8 mouse cellular contexts compared by ENCODE assay signal in genomic region chr1:193035371-193036238, GRCm38 (mm10). TPM values are rescaled to one million over a fixed set of nuclear protein-coding genes. Genes with fewer than 3 reads are reported as not detected.
DNase-seq lines count a peak whose midpoint lies in the region; ATAC-seq and TF ChIP-seq lines count a peak whose summit lies in the region.

TSS of gene Syt14 (minus strand) at chr1:193035775.

- H3K4me3 ChIP-seq in limb, embryonic 15.5 days = peak within 1 kb of the TSS; percentile 65
- H3K4me3 ChIP-seq in midbrain, postnatal 0 days (ENCODE audit: low read depth, low read length) = peak within 1 kb of the TSS; percentile 83
- peak within 1 kb of the TSS; percentile 62 for H3K4me3 ChIP-seq in stomach, embryonic 14.5 days (ENCODE audit: low read depth, low read length)

- intact Hi-C loops in gastrocnemius, postnatal 14 days (cut with DNase I; ENCODE audit: low total_unique reads) = no loop called here

- H3K4me1 ChIP-seq in limb, embryonic 15.5 days = peaks cover 18% of the 10 kb centered on the region
- no peaks in the 10 kb centered on the region for H3K4me1 ChIP-seq in midbrain, postnatal 0 days (ENCODE audit: insufficient read depth, low read length)
- 0 out of 2 replicates have a peak, but pooled peaks cover 4% of the 10 kb centered on the region for H3K4me1 ChIP-seq in stomach, embryonic 14.5 days (ENCODE audit: control insufficient read depth, insufficient read depth, low read length)

- peak; percentile 57 to 65 for DNase-seq in left cerebral cortex, adult 18-20 months (ENCODE audit: low spot score in 2 of 2)
- no peak for DNase-seq in left cerebral cortex, adult 11 months (ENCODE audit: low spot score)
- DNase-seq in embryo, embryonic 10.5 days (ENCODE audit: low spot score) = peak; percentile 89
- peak; percentile 67 for DNase-seq in gastrocnemius, postnatal 14 days
- DNase-seq in kidney, adult 18-20 months = peak; percentile 73
- peak; percentile 84 for DNase-seq in midbrain, postnatal 0 days (ENCODE audit: low spot score)

- no peaks in the 10 kb centered on the region for H3K9me3 ChIP-seq in limb, embryonic 15.5 days
- H3K9me3 ChIP-seq in midbrain, postnatal 0 days (ENCODE audit: low read length) = no peaks in the 10 kb centered on the region
- H3K9me3 ChIP-seq in stomach, embryonic 14.5 days (ENCODE audit: control insufficient read depth, low read depth, low read length) = no peaks in the 10 kb centered on the region

- TF ChIP-seq CTCF in midbrain, postnatal 0 days (IDR thresholded peaks at IDR 0.05) = no peak

- H3K27me3 ChIP-seq in limb, embryonic 15.5 days = no peaks in the 10 kb centered on the region
- no peaks in the 10 kb centered on the region for H3K27me3 ChIP-seq in midbrain, postnatal 0 days (ENCODE audit: insufficient read depth, low read length)
- H3K27me3 ChIP-seq in stomach, embryonic 14.5 days (ENCODE audit: control insufficient read depth, insufficient read depth, low read length) = no peaks in the 10 kb centered on the region

- WGBS in limb, embryonic 15.5 days = under 1% methylated on average over 65 of the region's 67 CpGs
- WGBS in midbrain, postnatal 0 days = under 1% methylated on average over 51 of the region's 67 CpGs
- under 1% methylated on average over 63 of the region's 67 CpGs for WGBS in stomach, embryonic 14.5 days

- peak; percentile 89 for ATAC-seq in limb, embryonic 15.5 days (ENCODE audit: insufficient number of reproducible peaks, low FRiP score, low TSS enrichment, low read depth)
- peak; percentile 92 for ATAC-seq in midbrain, postnatal 0 days (ENCODE audit: low FRiP score)
- ATAC-seq in stomach, embryonic 14.5 days (ENCODE audit: insufficient number of reproducible peaks, insufficient read depth, low FRiP score, low read depth) = peak; percentile 98

- peak within 1 kb of the TSS; percentile 35; the same call in 1 of the 2 replicates for H3K9ac ChIP-seq in limb, embryonic 15.5 days
- H3K9ac ChIP-seq in midbrain, postnatal 0 days (replicated peaks; ENCODE audit: low read length, poor library complexity, severe bottlenecking) = peak within 1 kb of the TSS; percentile 87
- H3K9ac ChIP-seq in stomach, embryonic 14.5 days (replicated peaks; ENCODE audit: low read depth, low read length) = peak within 1 kb of the TSS; percentile 36; the same call in 1 of the 2 replicates

- H3K27ac ChIP-seq in limb, embryonic 15.5 days = no peak within 1 kb of the TSS
- peak within 1 kb of the TSS; percentile 80 for H3K27ac ChIP-seq in midbrain, postnatal 0 days (ENCODE audit: low read depth, low read length)
- H3K27ac ChIP-seq in stomach, embryonic 14.5 days (ENCODE audit: low read length) = no peak within 1 kb of the TSS; the same call in 1 of the 2 replicates

- peak within 1 kb of the TSS; percentile 95 for H3K4me2 ChIP-seq in limb, embryonic 15.5 days
- peak within 1 kb of the TSS; percentile 76 for H3K4me2 ChIP-seq in midbrain, postnatal 0 days (ENCODE audit: low read depth, low read length, poor library complexity, severe bottlenecking)
- peak within 1 kb of the TSS; percentile 88 for H3K4me2 ChIP-seq in stomach, embryonic 14.5 days (replicated peaks; ENCODE audit: low read depth, low read length)

- H3K36me3 ChIP-seq in limb, embryonic 15.5 days = no peaks in the 10 kb centered on the region
- H3K36me3 ChIP-seq in midbrain, postnatal 0 days (ENCODE audit: insufficient read depth, low read length) = no peaks in the 10 kb centered on the region
- no peaks in the 10 kb centered on the region for H3K36me3 ChIP-seq in stomach, embryonic 14.5 days (ENCODE audit: control insufficient read depth, insufficient read depth, low read length)

RNA-seq across cellular contexts. Expression of gene Syt14, which starts in this region (rescaled TPM):
- total RNA-seq in left cerebral cortex, adult 18-20 months (2021) = 10 to 100 TPM; 25.3 TPM
- total RNA-seq in gastrocnemius, postnatal 14 days (2021) = under 1 TPM; 0.18 to 0.31 TPM
- polyA plus RNA-seq in limb, embryonic 15.5 days (2015; fragmentation: Nextera tagmentation; extraction: Ambion mirVana) = 0.97 and 1.5 TPM in 2 replicates
- 11.8 and 14.7 TPM in 2 replicates for total RNA-seq in midbrain, postnatal 0 days (2014; rRNA removed)
- 3.7 and 5.6 TPM in 2 replicates for polyA plus RNA-seq in midbrain, postnatal 0 days (2015; fragmentation: Nextera tagmentation; extraction: Ambion mirVana)
- 3.6 and 5.2 TPM in 2 replicates for polyA plus RNA-seq in stomach, embryonic 14.5 days (2014; fragmentation: Nextera tagmentation; extraction: Ambion mirVana)

Comparison
In these comparisons a context has a peak if more than half of its experiments do, and no peak if none do; other contexts are left out.
1. Peak in DNase-seq in gastrocnemius, postnatal 14 days; RNA of the gene not detected or under 1 TPM.
2. H3K9ac ChIP-seq: peak in every context shown above with its lines; median percentile 87 in midbrain, postnatal 0 days; 36 in stomach, embryonic 14.5 days; 35 in limb, embryonic 15.5 days.